Mouse (Mus musculus): Measurements from ENCODE around the gene Chchd6.

Gene Chchd6

GRCm38 (mm10) chr6:89354076-89354475 is 241.4 kb downstream of the Chchd6 start:
- no peak for DNase-seq

- DNase-seq: no peak
Measured at GRCm38 (mm10) chr6:89353101-89353500, 242.4 kb downstream of the Chchd6 start.

GRCm38 (mm10) chr6:89351441-89352137 is 243.9 kb downstream of the Chchd6 start:
- DNase-seq: peak; percentile 81

- DNase-seq: no peak
Measured at GRCm38 (mm10) chr6:89350520-89350919, 244.9 kb downstream of the Chchd6 start.

- DNase-seq: no peak
Measured at GRCm38 (mm10) chr6:89350037-89350515, 245.4 kb downstream of the Chchd6 start.

- DNase-seq: peak; percentile 53
Measured at GRCm38 (mm10) chr6:89348363-89348762, 247.1 kb downstream of the Chchd6 start.

GRCm38 (mm10) chr6:89347792-89348191 is 247.7 kb downstream of the Chchd6 start:
- no peak for DNase-seq

- DNase-seq: no peak
Measured at GRCm38 (mm10) chr6:89345855-89346254, 249.6 kb downstream of the Chchd6 start.

- peak; percentile 28 for DNase-seq
Measured at GRCm38 (mm10) chr6:89345486-89345785, 250.0 kb downstream of the Chchd6 start.

GRCm38 (mm10) chr6:89344613-89345485 is 250.6 kb downstream of the Chchd6 start:
- DNase-seq: peak; percentile 98

- DNase-seq: no peak
Measured at GRCm38 (mm10) chr6:89341981-89342380, 253.5 kb downstream of the Chchd6 start.

GRCm38 (mm10) chr6:89339447-89339846 is 256.0 kb downstream of the Chchd6 start:
- DNase-seq: peak; percentile 78

GRCm38 (mm10) chr6:89338733-89339132 is 256.7 kb downstream of the Chchd6 start:
- no peak for DNase-seq

GRCm38 (mm10) chr6:89337574-89337973 is 257.9 kb downstream of the Chchd6 start:
- DNase-seq: no peak

GRCm38 (mm10) chr6:89333964-89334702 is 261.3 kb downstream of the Chchd6 start:
- DNase-seq: no peak

All from lung, postnatal 10 days (tissue).